Mouse (Mus musculus): ENCODE measurements around the gene Cd46.

GRCm38 (mm10) chr1:195021831-195022230, 70.2 kb downstream of the Cd46 start:
- TF ChIP-seq CTCF (IDR thresholded peaks at IDR 0.05; ENCODE audit: control insufficient read depth, insufficient read depth, insufficient read length) (no peak), MYOG (IDR thresholded peaks at IDR 0.05; ENCODE audit: control insufficient read depth, extremely low read depth, insufficient read length) (no peak)

Data from C2C12 (cell line).